Mouse (Mus musculus) c-Kit-negative CD71-positive TER-119-positive erythroid progenitor cells, embryonic 14.5 days (primary cell): ENCODE data around the gene Rwdd3.

Source experiments
- DNase-seq: peaks from one replicate; pipeline ENCODE4 v3.0.0-alpha.2; 2013; ENCODE audit warnings: low read depth, low spot score

The Rwdd3 gene

GRCm38 (mm10) chr3:121160424-121160823 lies 11.1 kb downstream of the Rwdd3 start:
- no peak for DNase-seq

- DNase-seq = no peak
Measured at GRCm38 (mm10) chr3:121159566-121159965, 11.9 kb downstream of the Rwdd3 start.

- DNase-seq = no peak
Measured at GRCm38 (mm10) chr3:121158901-121159351, 12.6 kb downstream of the Rwdd3 start.

- no peak for DNase-seq
Measured at GRCm38 (mm10) chr3:121157546-121158330, 13.8 kb downstream of the Rwdd3 start.

GRCm38 (mm10) chr3:121156451-121157186 lies 14.9 kb downstream of the Rwdd3 start:
- no peak for DNase-seq

GRCm38 (mm10) chr3:121156043-121156442 lies 15.5 kb downstream of the Rwdd3 start:
- no peak for DNase-seq

GRCm38 (mm10) chr3:121133937-121134336 lies 37.6 kb downstream of the Rwdd3 start:
- DNase-seq = no peak

- DNase-seq = no peak
Measured at GRCm38 (mm10) chr3:121133039-121133438, 38.5 kb downstream of the Rwdd3 start.

GRCm38 (mm10) chr3:121127171-121127570 lies 44.3 kb downstream of the Rwdd3 start:
- no peak for DNase-seq

GRCm38 (mm10) chr3:121126476-121126875 lies 45.0 kb downstream of the Rwdd3 start:
- no peak for DNase-seq

GRCm38 (mm10) chr3:121121072-121121471 lies 50.4 kb downstream of the Rwdd3 start:
- DNase-seq = no peak

- no peak for DNase-seq
Measured at GRCm38 (mm10) chr3:121116590-121116989, 54.9 kb downstream of the Rwdd3 start.

- DNase-seq = no peak
Measured at GRCm38 (mm10) chr3:121116067-121116466, 55.4 kb downstream of the Rwdd3 start.

GRCm38 (mm10) chr3:121111068-121111467 lies 60.4 kb downstream of the Rwdd3 start:
- DNase-seq = no peak

- no peak for DNase-seq
Measured at GRCm38 (mm10) chr3:121110430-121110829, 61.1 kb downstream of the Rwdd3 start.

GRCm38 (mm10) chr3:121107481-121107880 lies 64.0 kb downstream of the Rwdd3 start:
- DNase-seq = no peak

- DNase-seq = no peak
Measured at GRCm38 (mm10) chr3:121105408-121105708, 66.1 kb downstream of the Rwdd3 start.
